Mouse (Mus musculus): ENCODE measurements at regions not wholly inside any gene's neighbourhood (a gene's known extent, or its start where the extent isn't known, plus 50 kb on each side); places are given as distances from the start of the nearest gene placed in this dataset.
A peak's percentile ranks its signal among the peaks of the same experiment; 100 is the strongest.

- peak; percentile 32 for DNase-seq
- intact Hi-C loops (cut with DNase I) = no loop called here
Measured at GRCm38 (mm10) chr15:67405523-67405922, 904.8 kb upstream of the Lrrc6 start.

GRCm38 (mm10) chr15:67405011-67405410 is 904.3 kb upstream of the Lrrc6 start:
- intact Hi-C loops (cut with DNase I) = no loop called here

GRCm38 (mm10) chr15:67402310-67402709 is 901.6 kb upstream of the Lrrc6 start:
- no peak for DNase-seq
- intact Hi-C loops (cut with DNase I) = no loop called here

More at GRCm38 (mm10) chr15:67405011-67405410, 904.3 kb upstream of the Lrrc6 start:
- no peak for DNase-seq

GRCm38 (mm10) chr15:67397269-67397668 is 896.6 kb upstream of the Lrrc6 start:
- no peak for DNase-seq
- intact Hi-C loops (cut with DNase I) = no loop called here

GRCm38 (mm10) chr15:67395114-67395513 is 894.4 kb upstream of the Lrrc6 start:
- intact Hi-C loops (cut with DNase I) = no loop called here
- DNase-seq = no peak

- intact Hi-C loops (cut with DNase I) = no loop called here
- DNase-seq = no peak
Measured at GRCm38 (mm10) chr15:67391918-67392317, 891.2 kb upstream of the Lrrc6 start.

- DNase-seq = no peak
- intact Hi-C loops (cut with DNase I) = no loop called here
Measured at GRCm38 (mm10) chr15:67388514-67388913, 887.8 kb upstream of the Lrrc6 start.

GRCm38 (mm10) chr15:67386896-67387295 is 886.2 kb upstream of the Lrrc6 start:
- intact Hi-C loops (cut with DNase I) = no loop called here
- DNase-seq = no peak

GRCm38 (mm10) chr15:67373599-67373998 is 872.9 kb upstream of the Lrrc6 start:
- intact Hi-C loops (cut with DNase I) = no loop called here
- DNase-seq = no peak

GRCm38 (mm10) chr15:67373030-67373429 is 872.3 kb upstream of the Lrrc6 start:
- peak; percentile 64 for DNase-seq
- intact Hi-C loops (cut with DNase I) = no loop called here

- intact Hi-C loops (cut with DNase I) = no loop called here
- peak; percentile 54 for DNase-seq
Measured at GRCm38 (mm10) chr15:67364099-67364756, 863.5 kb upstream of the Lrrc6 start.

- no peak for DNase-seq
- intact Hi-C loops (cut with DNase I) = no loop called here
Measured at GRCm38 (mm10) chr15:67361012-67361571, 860.4 kb upstream of the Lrrc6 start.

- no peak for DNase-seq
- intact Hi-C loops (cut with DNase I) = no loop called here
Measured at GRCm38 (mm10) chr15:67357867-67358266, 857.2 kb upstream of the Lrrc6 start.

- intact Hi-C loops (cut with DNase I) = no loop called here
- DNase-seq = no peak
Measured at GRCm38 (mm10) chr15:67355334-67355733, 854.6 kb upstream of the Lrrc6 start.

GRCm38 (mm10) chr15:67354598-67355159 is 854.0 kb upstream of the Lrrc6 start:
- intact Hi-C loops (cut with DNase I) = no loop called here
- no peak for DNase-seq

- intact Hi-C loops (cut with DNase I) = no loop called here
- DNase-seq = no peak
Measured at GRCm38 (mm10) chr15:67349501-67349900, 848.8 kb upstream of the Lrrc6 start.

GRCm38 (mm10) chr15:67345179-67346148 is 844.8 kb upstream of the Lrrc6 start:
- no peak for DNase-seq
- intact Hi-C loops (cut with DNase I) = no loop called here

GRCm38 (mm10) chr15:67342050-67342449 is 841.3 kb upstream of the Lrrc6 start:
- intact Hi-C loops (cut with DNase I) = no loop called here
- no peak for DNase-seq

- intact Hi-C loops (cut with DNase I) = no loop called here
Measured at GRCm38 (mm10) chr15:67337040-67337395, 836.3 kb upstream of the Lrrc6 start.

GRCm38 (mm10) chr15:67336294-67337039 is 835.8 kb upstream of the Lrrc6 start:
- DNase-seq = no peak
- intact Hi-C loops (cut with DNase I) = no loop called here

More at GRCm38 (mm10) chr15:67337040-67337395, 836.3 kb upstream of the Lrrc6 start:
- peak; percentile 6 for DNase-seq

GRCm38 (mm10) chr15:67332521-67332920 is 831.8 kb upstream of the Lrrc6 start:
- DNase-seq = no peak
- intact Hi-C loops (cut with DNase I) = no loop called here
